Mouse (Mus musculus): ENCODE measurements at regions not wholly inside any gene's neighbourhood (a gene's known extent, or its start where the extent isn't known, plus 50 kb on each side); places are given as distances from the start of the nearest gene placed in this dataset.
A peak's percentile ranks its signal among the peaks of the same experiment; 100 is the strongest.

DNA sequence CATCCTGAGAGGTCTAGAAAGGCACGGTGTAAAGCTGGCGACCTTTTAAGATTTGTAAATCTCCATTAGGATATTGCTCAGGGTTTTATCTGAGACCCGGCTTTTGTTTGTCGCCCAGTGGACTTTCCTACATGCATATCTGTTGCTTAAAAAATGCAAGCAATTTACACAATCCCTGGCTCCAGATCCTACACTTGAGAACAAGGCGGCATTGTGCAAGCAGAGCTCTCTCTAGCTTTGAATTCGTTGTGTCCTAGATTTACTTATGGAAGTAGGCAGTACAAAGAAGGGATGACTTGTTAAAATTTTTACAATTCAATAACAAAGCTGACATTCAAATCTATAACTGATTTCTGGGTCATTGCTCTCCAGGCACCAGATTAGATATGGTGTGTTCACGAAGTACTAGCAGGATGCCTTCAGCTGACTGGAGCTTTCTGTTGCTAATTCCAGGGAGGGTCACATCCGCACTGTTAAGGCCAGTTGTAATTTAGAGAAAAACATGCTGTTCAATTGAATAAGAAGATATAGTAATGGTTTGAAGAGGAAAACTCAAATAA is 62.2 kb upstream of the Teddm2 start:
- no peak for DNase-seq (ENCODE audit: low spot score in 2 of 2)

DNA sequence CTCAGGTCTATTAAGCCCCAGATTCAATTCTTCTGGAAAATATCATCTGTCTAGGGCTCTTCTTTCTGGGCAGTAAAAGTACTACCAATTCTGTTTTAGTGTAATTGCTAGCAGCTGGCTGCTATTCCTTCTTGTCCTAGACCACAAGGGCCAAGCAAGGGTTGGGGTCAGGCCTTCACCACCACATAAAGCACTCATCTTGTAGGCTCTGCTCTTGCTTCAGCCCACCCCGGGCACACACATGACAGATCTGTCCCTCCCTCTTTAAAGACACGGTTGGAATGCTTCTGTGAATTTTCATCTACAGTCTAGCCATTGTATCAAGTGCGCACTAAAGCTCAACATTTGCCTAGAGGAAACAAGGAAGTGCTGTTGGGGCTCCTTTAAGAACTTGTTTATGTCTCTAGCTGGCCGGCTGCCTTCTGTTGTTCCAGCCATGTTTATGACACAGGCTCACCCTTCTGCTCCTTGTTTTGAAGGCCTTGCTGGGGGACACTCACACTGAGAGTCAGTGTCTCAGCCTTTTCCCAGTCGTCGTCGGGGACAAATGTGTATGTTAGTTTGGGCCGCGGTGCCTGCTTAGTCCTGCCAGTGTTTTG is 63.8 kb upstream of the Teddm2 start:
- DNase-seq (ENCODE audit: low spot score in 2 of 2): no peak

GRCm38 (mm10) chr1:153969401-153969800 is 69.4 kb upstream of the Teddm2 start:
- no peak for DNase-seq (ENCODE audit: low spot score in 2 of 2)

DNA sequence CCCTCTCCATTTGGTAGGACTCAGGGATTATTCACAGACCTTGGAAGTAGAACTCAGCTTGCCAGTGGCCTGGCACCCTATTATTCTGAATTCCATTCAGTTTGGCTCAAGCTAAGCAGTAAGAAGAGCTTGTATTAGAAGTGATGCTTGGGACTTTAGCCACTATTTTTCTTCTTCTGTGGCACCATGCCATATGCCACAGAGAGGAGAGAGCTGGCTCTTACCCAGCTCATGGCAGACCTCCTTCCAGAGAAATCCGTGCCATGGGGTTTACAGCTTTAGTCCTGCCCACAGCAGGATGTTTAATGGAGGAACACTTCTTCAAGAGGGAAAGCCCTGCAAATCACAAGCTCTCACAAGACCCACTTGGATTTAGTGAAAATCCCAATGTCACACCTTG is 74.3 kb upstream of the Teddm2 start:
- DNase-seq (ENCODE audit: low spot score in 2 of 2): no peak

GRCm38 (mm10) chr1:153977963-153978726 is 78.1 kb upstream of the Teddm2 start:
- no peak for DNase-seq (ENCODE audit: low spot score in 2 of 2)

DNA sequence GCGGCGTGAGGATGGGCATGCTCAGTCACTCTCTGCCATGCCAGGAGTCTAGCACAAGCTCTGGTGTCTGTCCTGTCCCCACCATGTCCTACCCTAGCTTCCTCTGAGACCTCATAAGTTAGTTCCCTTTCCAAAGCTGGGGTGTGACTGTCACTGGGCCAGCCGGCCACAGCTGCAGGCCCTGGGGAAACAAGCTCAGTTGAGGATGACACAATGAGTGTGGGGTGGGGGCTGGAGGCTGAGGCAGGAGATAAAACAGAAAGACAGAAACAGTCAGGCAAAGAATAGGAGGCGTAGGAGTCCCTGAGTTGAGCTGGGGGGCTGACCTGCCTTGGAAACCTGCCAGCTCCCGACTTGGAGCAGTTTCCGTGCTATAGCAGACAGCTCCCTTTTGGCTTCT is 80.9 kb upstream of the Teddm2 start:
- DNase-seq (ENCODE audit: low spot score in 2 of 2): peak; percentile 15 to 31

GRCm38 (mm10) chr1:153985595-153985994 is 85.6 kb upstream of the Teddm2 start:
- no peak for DNase-seq (ENCODE audit: low spot score in 2 of 2)

DNA sequence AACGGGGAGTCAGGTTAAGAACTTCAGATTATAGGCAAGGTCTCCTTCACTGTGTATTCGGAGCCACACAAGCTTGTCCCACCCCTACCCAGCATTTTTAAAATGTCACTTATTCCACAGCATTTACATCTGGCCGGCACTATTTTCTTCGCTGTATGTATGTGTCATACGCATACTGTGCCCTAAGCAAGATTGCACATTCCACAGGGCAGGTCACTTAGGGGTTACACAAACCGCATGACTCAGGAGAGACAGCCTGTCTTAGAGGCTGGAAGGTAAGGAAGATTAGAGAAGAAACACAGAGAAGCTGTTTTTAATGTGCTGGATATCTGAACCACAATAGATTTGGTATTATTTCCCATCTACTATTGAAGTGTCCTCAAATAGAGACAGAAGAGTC is 86.6 kb upstream of the Teddm2 start:
- DNase-seq (ENCODE audit: low spot score in 2 of 2): no peak

GRCm38 (mm10) chr1:153988297-153988696 is 88.3 kb upstream of the Teddm2 start:
- no peak for DNase-seq (ENCODE audit: low spot score in 2 of 2)

GRCm38 (mm10) chr1:153990651-153991435 is 90.8 kb upstream of the Teddm2 start:
- DNase-seq (ENCODE audit: low spot score in 2 of 2): no peak

DNA sequence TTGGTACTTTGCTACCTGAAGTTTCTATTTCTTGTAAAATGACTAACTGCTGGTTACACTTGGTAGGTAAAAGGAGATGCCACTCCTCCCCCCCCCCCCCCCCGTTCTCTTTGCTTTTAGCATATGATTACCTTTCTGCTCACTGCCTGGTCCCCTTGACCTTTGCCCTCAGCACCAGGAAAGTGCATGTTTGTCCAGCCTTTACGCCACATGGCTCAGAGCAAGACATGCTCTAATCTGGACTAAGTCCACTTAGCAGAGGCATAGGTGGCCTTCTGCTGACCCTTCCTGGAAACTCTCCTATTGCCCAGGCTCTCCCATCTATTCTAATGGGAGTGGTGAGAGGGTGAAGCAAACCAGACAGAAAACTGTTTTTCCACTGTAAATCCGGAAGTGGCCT is 92.4 kb upstream of the Teddm2 start:
- DNase-seq (ENCODE audit: low spot score in 2 of 2): no peak

GRCm38 (mm10) chr1:153994871-153995270 is 94.8 kb upstream of the Teddm2 start:
- DNase-seq (ENCODE audit: low spot score in 2 of 2): peak in 1 of 2 experiments; percentile 11

DNA sequence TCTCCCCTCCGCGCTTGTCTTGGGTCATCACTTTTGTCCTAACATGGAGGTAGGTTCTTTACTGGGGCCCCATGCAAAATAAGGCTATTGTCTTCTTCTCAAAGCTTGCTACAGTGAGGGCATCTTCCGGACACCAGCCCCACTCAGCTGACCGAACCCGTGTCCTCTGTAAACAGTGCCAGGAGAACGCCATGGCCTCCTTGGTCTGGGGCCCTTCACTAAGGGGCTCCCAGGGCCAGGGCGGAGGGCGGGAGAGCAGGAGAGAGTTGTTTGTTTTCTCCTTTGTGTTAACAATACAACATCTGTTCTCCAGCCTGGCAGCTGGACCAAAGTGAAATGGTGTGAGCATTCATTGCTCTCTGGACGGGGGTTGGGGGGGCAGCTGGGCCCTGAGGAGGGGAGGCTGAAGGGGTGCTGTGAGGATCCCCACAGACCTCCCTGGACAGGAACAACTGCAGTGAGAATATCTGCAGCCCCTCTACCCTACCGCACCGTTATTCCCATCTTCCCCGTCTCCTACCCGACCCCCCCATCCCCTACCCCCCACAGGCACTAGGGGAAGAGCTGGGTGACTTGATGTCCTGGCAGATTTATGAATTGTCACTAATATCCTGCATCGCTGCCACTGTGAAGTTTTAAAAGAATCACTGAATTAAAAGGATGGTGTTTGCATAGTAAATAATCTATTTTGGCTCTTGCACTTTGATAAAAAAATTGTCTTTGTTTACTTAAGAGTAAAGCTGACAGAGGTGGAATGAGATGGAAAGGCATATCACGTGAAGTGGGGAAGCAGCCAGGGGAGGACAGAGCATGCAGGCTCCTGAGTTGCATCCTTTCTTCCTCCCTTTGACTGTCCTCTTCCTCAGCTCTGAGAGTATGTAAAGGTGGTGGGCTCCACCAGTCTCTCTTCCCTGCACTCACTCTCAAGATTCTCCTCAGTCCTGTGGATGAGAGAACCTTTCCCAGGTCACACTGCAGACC is 97.5 kb upstream of the Teddm2 start:
- peak in 1 of 2 experiments; percentile 28 for DNase-seq (ENCODE audit: low spot score in 2 of 2)

GRCm38 (mm10) chr1:153999776-154000175 is 99.7 kb upstream of the Teddm2 start:
- DNase-seq (ENCODE audit: low spot score in 2 of 2): no peak

- DNase-seq (ENCODE audit: low spot score in 2 of 2): no peak
These were observed 103.6 kb upstream of the Teddm2 start for GRCm38 (mm10) chr1:154003669-154004068.

DNA sequence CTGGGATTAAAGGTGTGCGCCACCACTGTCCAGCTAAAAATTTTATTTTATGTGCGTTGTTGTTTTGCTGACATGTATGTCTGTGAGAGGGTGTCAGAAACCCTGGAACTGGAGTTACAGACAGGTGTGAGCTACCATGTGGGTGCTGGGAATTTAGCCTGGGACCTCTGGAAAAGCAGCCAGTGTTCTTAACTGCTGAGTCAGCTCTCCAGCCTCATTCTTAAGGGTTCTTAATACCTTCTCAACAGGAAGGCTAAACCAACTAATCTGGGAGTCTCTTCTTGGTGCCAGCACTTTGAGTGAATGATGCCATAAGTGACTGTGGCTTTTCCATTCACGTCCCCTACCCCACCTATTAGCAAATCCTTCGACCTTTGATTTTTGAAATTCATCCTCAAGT is 104.6 kb upstream of the Teddm2 start:
- no peak for DNase-seq (ENCODE audit: low spot score in 2 of 2)

DNA sequence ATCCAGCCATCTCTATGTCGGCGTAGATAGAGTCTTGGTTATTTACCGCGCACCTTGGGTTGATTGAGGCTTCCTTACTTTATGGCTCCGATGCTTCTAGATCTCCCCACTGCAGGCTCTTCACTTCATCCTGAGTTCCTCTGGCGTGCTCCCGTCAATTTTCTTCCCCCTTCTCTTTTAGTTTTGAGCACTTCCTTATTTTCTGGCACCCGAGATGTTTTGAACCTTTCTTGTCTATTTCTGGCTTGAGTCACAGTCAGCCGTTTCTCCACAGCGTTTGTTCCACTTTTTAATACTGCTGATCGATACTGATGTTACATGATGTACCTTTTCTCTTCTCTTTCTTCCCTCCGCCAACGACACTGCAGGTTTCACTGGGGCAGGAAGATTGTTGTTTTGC is 106.0 kb upstream of the Teddm2 start:
- DNase-seq (ENCODE audit: low spot score in 2 of 2): no peak

DNA sequence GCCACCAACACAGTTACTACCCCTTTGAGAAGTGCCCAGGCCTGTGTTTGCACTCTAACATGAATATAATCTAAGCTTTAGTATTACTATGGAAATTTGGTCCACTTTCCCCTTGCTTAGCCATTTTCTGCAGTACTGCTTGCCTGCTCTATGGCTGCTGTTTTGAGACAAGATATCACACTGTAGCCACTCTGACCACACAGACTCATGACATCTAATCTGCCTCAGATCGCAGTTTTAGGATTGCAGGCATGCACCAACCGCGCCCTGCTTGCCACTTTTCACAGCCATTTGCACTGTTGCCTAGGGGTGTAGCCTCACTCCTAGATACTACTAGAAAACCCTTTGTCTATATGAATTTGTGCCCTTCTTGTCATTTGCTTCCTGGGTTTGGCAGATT is 107.4 kb upstream of the Teddm2 start:
- no peak for DNase-seq (ENCODE audit: low spot score in 2 of 2)

DNA sequence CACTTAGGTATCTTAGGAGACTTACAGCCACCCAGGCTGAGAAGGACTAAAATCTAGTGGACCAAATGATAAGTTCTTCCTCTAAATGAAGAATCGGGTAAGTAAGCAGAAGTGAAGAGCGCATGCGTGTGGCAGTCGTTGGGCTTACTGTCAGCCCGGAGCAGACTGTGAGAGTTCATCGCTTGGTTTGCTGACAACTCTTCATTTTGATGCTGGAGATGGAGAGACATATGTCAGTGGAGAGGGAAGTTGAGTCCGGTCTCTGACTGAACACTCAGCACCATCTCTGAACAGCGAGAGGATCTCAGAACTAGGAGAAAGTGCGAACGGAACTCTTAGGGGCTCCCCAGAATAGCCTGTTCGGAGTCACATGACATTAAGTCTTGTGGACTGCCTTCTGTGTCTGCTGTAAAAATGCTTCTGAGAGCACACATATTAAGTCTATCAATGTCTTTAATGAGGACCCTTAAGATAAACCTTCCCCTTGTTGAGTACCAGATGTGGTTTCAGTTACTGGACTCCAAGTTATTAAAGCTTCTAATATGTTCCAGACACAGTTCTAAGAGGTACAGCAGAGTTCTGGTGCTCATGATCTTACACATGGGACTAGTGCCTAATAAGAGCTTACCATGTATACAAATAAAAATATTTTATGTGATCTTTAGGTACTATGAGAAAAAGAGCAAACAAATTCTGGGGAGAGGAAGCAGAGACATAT is 108.7 kb upstream of the Teddm2 start:
- DNase-seq (ENCODE audit: low spot score in 2 of 2): no peak

DNA sequence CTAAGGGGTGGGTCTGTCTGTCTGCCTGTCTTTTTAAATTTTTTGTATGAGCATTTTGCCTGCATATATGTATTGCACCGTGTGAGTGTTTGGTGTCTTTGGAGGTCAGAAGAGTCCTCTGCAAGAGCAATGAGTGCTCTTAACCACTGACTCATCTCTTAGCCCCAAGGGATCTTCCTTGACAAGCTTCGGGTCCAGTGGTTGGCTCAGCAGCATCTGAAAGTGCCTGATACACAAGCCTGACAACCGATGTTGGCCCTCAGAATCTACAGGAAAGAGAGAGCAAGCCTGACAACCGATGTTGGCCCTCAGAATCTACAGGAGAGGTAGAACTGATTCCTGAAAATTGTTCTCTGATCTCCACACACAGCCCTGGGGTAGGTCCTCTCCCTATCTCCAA is 110.7 kb upstream of the Teddm2 start:
- DNase-seq (ENCODE audit: low spot score in 2 of 2): no peak
